Mouse (Mus musculus) thymus, adult 18-20 months (tissue): ENCODE measurements around the gene Ints4.

Experiments
- DNase-seq, 2 experiments: peaks; one replicate each; pipeline ENCODE4 v3.0.0; 2022; ENCODE audit warnings: mixed read lengths in 2 of 2

Gene Ints4

DNA sequence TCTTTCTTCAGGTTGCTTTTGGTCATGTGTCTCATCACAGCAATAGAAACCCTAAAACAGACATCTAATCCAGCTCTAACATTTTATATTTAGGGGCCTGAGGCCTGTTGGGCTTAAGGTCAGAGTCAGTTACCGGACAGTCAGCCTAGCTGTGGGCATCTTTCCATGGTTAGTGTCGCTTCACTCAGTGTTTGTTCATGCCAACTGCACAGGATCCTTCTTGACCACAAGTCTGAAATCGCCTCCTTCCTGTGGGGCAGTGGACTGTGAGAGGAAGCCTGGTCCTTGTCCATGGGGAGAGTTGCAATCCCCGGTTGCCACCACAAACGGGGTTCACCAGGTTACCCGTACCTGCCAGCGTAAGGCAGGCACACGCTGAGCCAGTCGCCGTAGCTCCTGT is 68.5 kb downstream of the Ints4 start:
- DNase-seq, result no peak

DNA sequence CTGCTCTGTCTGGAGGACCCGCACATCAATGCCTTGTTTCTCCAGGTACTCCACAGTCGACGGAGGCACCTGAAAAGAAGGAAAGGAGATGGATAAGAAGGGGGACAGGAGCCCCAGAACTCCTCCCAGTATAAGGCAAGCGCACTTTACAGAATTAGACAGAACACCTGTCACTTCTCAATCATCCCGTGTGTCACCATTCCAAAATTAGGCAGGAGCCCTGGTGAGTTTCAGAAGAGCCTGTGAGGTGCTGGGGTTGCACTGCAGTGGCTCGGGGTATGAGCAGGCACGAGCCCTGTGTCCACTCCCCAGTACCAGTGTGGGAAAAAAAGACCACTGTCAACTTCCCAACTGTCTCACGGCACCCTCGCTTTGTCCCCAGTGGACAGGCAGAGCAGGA is 69.9 kb downstream of the Ints4 start:
- no peak for DNase-seq

DNA sequence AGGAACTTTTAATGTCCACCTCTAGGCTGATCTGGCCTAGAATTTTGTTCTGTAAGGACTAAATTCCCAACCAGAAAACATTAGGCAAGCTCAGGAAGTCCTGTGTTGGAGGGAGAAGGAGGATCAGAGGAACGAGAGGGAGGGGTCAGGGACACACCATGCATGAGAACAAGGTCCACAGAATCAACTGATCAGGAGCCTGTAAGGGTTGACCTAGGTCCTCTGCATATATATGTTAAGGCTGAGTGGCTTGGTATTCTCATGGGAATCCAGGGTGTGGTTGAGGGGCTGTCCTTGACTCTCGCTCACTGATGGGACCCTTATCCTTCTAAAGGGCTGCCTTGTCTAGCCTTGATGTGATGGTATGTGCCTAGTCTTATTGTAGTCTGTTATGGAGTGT is 82.8 kb downstream of the Ints4 start:
- DNase-seq, result no peak

DNA sequence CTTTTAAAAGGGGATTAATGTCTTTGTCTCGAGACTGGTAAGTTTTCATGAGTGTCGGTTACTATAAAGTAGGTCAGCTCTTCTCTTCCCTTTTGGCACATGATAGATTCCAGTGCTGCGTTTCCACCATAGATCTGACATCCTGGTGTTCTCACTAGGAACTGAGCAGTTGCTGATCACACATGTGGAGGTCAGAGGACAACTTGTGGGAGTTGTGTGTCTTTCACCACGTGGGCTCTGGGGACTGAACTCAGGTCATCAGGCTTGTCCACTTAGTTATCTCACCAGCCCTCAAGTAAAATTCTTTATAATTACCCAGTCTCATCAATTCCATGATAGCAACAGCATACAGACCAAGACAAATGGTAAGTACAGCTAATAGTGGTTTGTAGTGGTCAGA is 88.6 kb downstream of the Ints4 start:
- DNase-seq, result no peak

DNA sequence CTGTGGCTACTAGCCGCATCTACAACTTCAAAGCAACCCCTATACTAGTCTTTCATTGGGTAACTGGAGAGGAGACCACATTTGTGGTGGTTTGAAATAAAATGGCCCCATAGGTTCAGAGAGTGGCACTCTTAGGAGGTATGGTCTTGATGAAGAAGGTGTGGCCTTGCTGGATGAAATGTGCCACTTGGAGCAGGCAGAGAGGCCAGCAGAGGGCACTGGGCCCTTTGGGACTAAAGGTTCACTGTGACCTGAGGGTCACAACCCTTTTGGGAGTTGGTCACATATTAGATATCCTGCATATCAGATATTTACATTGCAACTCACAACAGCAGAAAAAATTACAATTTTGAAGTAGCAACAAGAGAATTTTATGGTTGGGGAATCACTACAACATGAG is 89.6 kb downstream of the Ints4 start:
- DNase-seq, result no peak

DNA sequence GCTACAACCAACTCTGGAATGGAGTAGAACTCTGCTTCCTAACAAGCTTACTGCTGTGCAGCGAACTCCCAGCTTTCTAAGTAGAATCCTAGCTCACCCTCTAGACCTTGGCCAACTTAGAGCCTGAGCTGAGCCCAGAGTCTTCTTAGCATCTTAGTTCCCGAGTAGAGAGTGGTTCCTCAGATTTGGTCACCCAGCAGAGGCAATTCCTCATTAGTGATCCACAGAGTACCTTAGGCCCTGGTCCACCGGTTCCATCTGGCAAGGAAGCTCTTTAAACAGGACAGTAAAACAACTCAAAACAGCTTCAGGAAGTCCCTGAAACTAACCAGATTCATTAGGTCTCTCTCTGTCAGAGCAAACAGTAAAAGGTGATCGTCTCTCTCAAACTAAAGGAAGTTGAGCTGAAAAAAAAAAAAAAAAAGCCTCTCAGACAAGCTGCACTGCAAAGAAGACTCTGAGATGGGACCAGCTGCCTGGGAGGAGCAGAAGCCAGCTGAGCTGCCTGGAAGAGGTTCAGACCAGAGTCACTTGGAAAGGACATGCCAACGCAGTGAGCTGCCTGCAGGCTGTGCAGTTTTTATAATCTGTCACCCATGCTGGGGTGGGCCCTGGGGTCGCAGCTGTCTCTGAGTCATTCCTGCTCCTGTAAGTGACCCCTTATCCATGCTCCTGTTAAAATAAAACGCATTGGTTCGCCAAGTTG is 97.8 kb downstream of the Ints4 start:
- DNase-seq, result peak; percentile 19 to 38

DNA sequence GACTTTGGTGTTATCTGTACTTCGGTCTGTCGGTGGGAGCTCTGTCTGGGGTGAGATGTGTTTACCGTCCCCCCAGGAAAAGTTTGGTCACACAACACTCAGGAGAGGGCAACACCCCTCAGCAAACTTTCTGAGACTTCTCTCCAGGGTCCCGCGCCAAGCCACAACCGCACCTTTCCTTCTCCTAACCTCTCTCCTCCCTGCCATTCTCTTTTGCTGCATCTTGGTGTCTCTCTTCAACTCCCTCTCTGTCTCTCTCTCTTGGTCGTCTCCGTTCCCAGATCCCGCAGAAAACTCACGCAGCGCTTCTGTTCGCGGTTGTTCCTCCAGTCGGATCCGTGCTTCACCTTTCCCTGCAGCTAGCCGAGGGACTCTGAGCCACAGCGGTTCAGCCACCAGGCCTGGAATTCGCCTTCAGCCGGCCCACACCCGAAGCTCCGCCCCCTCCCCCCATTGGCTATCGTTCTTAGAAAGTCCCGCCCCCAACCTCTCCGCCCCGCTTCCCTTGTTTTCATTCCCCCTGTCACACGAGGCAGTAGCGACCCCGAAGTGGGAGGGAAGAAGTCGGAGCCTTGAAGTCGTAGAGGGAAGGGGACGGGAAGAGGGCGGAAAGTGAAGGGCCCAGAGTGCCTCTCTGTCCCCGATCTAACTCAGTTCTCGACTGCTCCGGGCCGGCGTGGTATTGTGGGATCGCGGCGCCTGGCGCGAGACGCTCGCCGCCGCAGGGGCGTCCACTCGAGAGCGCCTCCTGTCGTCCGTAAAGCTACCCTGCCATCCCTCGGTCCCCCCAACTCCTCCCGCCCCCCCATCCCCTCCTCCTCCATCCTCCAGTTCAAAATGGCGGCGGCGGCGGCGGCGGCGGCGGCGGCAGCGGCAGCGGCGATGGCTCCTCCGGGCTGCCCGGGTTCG is 98.6 kb downstream of the Ints4 start, which contains the start of the genes Aamdc and Rsf1:
Aamdc (minus strand) TSS at position 431 of the 909 bp plus-strand sequence.
Rsf1 (plus strand) TSS at position 823 of the 909 bp plus-strand sequence.
- DNase-seq, result peak; percentile 88 to 93

DNA sequence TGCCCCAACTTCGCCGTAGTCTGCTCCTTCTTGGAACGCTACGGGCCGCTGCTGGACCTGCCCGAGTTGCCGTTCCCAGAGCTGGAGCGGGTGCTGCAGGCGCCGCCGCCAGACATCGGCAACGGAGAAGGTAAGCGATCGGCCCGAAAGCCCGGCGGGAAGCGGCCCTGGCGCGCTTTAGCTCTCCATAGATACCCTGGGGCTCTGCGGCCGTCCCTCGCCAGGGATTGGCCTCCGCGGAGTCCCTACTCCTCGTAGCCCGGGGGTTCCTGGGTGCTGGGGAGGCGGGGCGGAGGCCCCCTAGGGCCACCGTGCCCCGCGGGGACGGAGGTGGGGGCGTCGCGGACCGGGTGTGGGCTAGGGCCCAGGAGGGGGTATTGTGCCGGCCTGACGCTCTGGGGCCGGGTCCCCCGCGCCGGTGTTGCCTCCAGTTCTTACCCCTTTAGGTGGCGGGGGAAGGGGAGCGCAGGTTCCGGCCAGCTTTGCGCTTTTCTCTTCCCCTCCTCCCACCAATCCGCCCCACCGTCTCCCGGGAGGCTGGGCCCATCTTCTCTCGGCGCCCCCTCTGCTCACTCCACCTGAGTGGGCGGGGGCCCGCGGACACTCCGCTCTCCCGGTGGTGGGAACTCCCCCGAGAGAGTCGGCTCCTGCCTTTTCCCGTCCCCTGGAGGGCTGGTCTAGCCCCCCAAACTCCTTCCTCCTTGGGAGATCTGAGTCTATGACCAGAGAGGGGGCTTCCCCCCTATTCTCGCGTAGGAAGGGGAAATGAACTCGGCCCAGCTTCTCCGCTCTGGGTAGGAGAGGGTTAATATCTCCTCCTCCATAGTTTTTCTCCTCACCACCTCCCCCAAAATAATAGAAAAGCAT is 99.5 kb downstream of the Ints4 start:
- peak; percentile 58 to 65 for DNase-seq

DNA sequence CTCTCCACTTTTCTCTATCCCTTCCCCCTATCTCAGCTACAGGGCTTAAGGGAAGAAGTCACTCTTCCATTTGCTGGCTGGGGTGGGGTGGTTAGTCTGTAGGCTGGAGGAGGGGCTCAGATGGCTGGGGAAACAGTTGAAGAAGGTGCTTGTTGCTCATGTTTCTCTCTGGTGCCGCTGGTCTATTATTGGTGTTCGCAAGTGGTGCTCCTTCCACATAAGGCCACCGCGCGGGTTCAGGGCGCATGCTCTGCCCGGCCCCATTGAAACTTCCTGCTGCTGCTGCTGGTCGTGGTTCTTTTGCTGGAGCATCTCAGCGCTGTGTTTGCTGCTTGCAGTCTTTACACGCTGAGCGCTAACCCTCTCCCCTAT is 100.1 kb downstream of the Ints4 start:
- DNase-seq, result peak; percentile 80 to 83

DNA sequence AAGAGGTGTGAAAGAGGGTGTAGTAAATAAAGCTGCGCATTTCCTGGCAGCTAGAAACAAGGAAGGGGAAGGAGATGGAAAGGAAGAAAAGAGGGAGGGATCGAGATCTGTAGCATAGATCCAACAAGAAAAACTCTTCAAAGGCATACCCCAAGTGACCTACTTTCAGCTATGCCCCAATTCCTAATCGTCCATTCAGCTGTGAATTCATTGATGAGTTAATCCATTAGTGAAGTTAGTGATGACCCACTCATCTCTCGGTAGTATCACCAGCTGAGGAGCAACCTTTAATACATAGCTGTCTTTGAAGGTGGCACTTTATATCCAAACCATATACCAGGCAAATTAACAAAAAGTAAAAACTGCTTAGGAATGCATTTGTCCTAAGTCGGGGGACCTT is 107.8 kb downstream of the Ints4 start:
- no peak for DNase-seq

DNA sequence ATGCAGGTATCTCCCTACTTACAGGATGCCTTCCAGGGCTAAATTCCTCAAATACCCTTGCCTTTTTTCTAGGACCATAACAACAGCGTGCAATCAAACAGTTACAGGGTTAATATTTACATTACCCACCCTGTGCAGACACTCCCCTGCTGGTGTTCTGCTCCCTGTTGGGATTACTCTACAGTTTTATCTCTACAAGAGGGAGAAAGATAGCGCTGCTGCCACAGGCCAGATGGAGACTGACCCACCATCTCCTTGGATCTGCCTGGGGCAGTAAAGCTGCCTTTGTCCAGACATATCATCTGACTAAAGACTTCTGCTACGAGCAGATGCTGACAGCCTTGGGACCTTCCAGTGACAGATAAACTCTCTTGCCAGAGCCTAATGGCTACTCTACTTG is 109.7 kb downstream of the Ints4 start:
- DNase-seq, result no peak
